Mouse (Mus musculus) midbrain, embryonic 12.5 days (tissue): ENCODE results near the gene Lrit3. TPM values are rescaled to one million over a fixed set of nuclear protein-coding genes. Genes with fewer than 3 reads are reported as not detected.
"Not testable (repeated sequence)": the region's sequence is repeated elsewhere in the genome, so short reads cannot be mapped to it uniquely, and the experiment has no call there.

Experiments used
- ATAC-seq: fragments of 200-750 bp; cut with Nextera tagmentation; 2 replicates; pipeline ENCODE4 v1.8.0; 2017; ENCODE audit warnings: low read depth, moderate TSS enrichment, moderate library complexity; ENCODE audit not compliant: low FRiP score
- H3K27ac ChIP-seq: fragments of 300-500 bp; sonication (generic); replicated peaks from 2 replicates; pipeline ENCODE4 v1.5.1; 2016; ENCODE audit warnings: mild to moderate bottlenecking
- H3K27me3 ChIP-seq: fragments of 300-500 bp; sonication (generic); 2 replicates; pipeline ENCODE4 v1.6.1; 2016; ENCODE audit warnings: mild to moderate bottlenecking
- H3K36me3 ChIP-seq: fragments of 300-500 bp; sonication (generic); 2 replicates; pipeline ENCODE4 v1.6.1; 2016
- H3K4me1 ChIP-seq: fragments of 300-500 bp; sonication (generic); 2 replicates; pipeline ENCODE4 v1.6.1; 2016
- H3K4me2 ChIP-seq: fragments of 300-500 bp; sonication (generic); replicated peaks from 2 replicates; pipeline ENCODE4 v1.6.1; 2016; ENCODE audit warnings: mild to moderate bottlenecking, moderate library complexity
- H3K4me3 ChIP-seq: fragments of 300-500 bp; sonication (generic); 2 replicates; pipeline ENCODE4 v1.5.1; 2016; ENCODE audit warnings: mild to moderate bottlenecking
- H3K9ac ChIP-seq: fragments of 300-500 bp; sonication (generic); replicated peaks from 2 replicates; pipeline ENCODE4 v1.6.1; 2016; ENCODE audit warnings: mild to moderate bottlenecking, moderate library complexity
- H3K9me3 ChIP-seq: fragments of 300-500 bp; sonication (generic); 2 replicates; pipeline ENCODE4 v1.6.1; 2016; ENCODE audit warnings: mild to moderate bottlenecking
- WGBS: fragments of 180-500 bp; shearing (Covaris S2); methylation state at CpG from one replicate; pipeline ENCODE4 v1.1.7; 2016; 5-methylcytosine and 5-hydroxymethylcytosine counted together
- polyA plus RNA-seq: library from polyadenylated mRNA; unstranded; fragments of >200 nt; fragmentation: Nextera tagmentation; extraction: Ambion mirVana; gene quantifications from 2 replicates; pipeline ENCODE4 v1.2.1, GENCODE M21; 2016

Gene Lrit3
- polyA plus RNA-seq, 1 experiment from 2014 or later, result not detected

DNA sequence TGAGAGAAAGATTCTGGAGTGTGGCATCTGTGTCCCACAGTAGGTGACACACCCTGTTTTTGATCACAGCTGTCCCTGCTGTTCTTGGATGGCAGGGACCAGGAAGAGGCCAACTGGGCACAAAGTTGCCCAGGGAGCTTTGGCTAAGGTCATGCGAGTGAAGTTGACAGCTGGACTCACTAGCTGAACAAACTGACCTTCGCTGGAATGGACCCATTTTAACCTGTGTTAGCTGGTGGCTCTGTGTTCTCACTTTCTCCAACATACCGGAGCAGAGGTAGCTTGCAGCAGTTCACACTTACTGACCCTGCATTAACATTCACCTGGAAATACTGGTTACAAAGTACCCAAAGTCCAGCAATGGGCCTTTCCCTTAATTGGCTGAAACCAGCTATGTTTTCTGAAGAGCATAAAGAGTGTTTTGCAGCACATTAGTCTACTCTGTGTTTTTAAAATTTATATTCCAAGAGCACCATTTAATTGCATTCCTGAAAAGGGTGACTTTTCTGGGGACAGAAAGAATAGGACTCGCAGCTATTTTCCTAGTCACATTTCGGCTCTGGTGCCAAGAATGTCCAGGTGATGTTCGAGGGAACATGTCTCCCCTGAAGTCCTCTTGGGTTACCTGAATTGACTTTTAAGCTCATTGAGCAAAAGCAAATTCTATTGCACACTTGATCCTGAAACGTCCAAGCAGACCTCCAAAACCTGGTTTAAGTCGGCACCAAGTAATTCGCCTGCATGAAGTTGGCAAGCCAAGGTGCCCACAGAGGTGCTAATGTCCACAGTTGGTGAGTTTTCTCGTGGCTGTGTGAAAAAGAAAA is 36.6 kb downstream of the Lrit3 start:
- H3K27me3 ChIP-seq, result no peaks in the 10 kb centered on the region
- H3K27ac ChIP-seq, result no peak overlapping the region
- peaks cover 2% of the 10 kb centered on the region; the same call in 1 of the 2 replicates for H3K9me3 ChIP-seq
- no peaks in the 10 kb centered on the region for H3K4me1 ChIP-seq
- 88% methylated on average over 10 of the region's 10 CpGs for WGBS
- no peak overlapping the region for H3K4me2 ChIP-seq
- H3K4me3 ChIP-seq, result no peak overlapping the region
- no peak overlapping the region for H3K9ac ChIP-seq
- no peak for ATAC-seq
- no peaks in the 10 kb centered on the region for H3K36me3 ChIP-seq

DNA sequence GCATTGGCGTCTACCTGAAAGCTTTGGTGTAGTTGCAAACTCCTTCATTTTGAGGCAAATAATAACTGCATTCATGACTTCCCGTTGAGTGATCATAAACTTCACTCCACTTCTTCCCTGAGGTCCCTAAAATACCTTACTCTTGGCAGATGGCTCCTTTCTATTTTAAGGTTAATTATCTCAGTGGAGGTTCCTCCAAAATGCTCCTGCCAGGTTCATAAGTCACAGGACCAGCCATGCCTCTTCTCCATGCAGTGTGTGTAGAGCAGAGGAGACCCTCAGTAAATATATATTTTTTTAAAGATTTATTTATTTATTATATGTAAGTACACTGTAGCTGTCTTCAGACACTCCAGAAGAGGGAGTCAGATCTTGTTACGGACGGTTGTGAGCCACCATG is 37.7 kb downstream of the Lrit3 start:
- ATAC-seq, result no peak
- H3K9ac ChIP-seq, result no peak overlapping the region

DNA sequence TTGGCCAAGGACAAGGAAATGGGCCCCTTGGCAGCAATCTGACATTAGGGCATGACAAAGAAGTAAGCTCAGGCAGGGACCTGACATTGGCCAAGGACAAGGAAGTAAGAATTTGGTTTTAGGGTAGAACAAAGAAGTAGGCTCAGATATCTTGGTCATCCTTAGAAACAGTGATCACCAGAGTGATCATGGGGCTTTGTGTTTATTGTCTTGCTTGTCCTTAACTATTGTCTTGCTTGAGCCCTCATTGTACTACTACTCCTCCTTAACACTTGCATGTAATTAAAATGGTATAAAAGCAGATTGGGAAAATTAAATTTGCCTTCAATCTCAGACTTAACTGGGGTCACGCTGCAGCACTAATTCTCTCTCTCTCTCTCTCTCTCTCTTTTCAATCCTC is 46.2 kb downstream of the Lrit3 start:
- H3K27me3 ChIP-seq, result peaks cover 18% of the 10 kb centered on the region
- not testable (repeated sequence) for ATAC-seq, H3K9ac ChIP-seq, H3K4me3 ChIP-seq, H3K27ac ChIP-seq, H3K4me2 ChIP-seq, H3K36me3 ChIP-seq, H3K9me3 ChIP-seq
- WGBS, result 80% methylated on average over 1 of the region's 1 CpGs
- H3K4me1 ChIP-seq, result peaks cover 16% of the 10 kb centered on the region

More for the DNA sequence above, 37.7 kb downstream of the Lrit3 start:
- no peak overlapping the region for H3K4me2 ChIP-seq
- H3K4me1 ChIP-seq, result no peaks in the 10 kb centered on the region
- no peaks in the 10 kb centered on the region for H3K36me3 ChIP-seq
- no peaks in the 10 kb centered on the region for H3K27me3 ChIP-seq
- H3K27ac ChIP-seq, result no peak overlapping the region
- H3K4me3 ChIP-seq, result no peak overlapping the region
- 85% methylated on average over 4 of the region's 4 CpGs for WGBS
- H3K9me3 ChIP-seq, result peaks cover 2% of the 10 kb centered on the region; the same call in 1 of the 2 replicates

DNA sequence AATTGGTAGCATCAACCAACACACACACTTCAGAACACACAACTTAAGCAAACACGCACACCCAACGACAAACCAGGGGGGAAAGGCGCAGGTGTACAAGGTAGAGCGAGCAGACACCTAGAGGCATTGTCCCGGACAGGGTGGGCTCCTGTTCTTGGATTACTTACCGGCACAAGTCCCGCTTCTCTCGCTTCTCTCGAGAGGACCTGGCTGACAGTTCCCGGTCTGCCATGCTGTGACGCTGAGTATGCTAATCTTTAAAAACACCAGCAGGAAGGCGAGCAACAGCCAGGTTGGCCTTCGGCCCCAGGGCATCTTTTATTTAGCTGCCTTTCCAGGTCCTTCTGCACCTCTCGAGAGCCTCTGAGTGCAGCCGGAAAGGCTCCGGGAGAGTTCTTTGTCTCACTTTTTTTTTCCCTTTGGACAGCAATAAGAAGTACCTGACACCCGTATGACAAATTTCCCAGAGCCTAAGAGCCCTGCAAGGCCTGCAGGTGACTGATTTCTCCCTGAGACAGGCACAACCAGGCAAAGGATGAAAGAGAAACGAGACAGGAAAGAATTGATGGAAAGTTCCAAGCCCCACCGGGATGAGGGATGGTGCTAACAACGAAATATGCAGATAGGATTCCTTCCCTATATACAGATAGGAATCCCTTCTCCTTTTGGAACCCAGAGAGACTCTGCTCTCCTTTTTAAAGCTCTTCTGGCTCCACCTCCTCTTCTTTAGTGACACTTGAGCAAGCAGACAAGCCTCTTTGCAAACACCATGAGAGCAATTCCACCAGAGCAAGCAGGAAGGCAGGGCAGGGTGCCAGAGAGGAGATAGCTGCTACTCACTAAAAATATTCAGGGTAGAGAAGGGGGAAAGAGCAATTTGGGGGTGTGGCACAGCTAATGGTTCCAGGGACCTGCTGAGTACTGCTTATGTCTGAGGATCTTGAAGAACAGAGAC is 48.9 kb downstream of the Lrit3 start, which contains the start of gene Egf:
TSS of gene Egf (minus strand) at position 667 of the 955 bp plus-strand sequence.
- Histone ChIP-seq H3K4me2 (peak within 1 kb of the TSS; percentile 54), H3K27ac (no peak within 1 kb of the TSS), H3K9me3 (no peaks in the 10 kb centered on the region), H3K4me3 (peak within 1 kb of the TSS; percentile 23), H3K27me3 (peaks cover 20% of the 10 kb centered on the region), H3K4me1 (peaks cover 16% of the 10 kb centered on the region), H3K9ac (no peak within 1 kb of the TSS), H3K36me3 (no peaks in the 10 kb centered on the region)
- 11% methylated on average over 20 of the region's 20 CpGs for WGBS
- ATAC-seq, result no peak

DNA sequence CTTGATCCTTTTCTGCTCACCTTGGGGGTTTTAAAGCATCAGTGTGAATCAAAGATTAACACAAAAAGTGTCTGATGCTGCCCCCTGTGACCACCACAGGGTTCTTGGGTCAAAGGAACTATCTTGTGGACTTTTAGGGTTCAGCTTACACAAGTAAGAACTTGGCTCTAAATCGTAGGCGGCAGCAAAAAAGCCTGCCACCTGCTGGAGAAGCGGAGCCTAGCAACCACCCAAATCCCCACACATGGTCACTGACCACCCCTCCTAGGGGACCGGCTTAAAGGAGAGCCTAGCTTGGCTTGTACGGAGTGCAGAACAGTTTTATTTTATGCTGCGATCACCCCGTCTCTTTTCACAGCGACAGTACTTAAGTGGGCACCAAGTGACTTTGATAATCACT is 59.0 kb downstream of the Lrit3 start:
- H3K4me3 ChIP-seq, result no peak overlapping the region
- no peaks in the 10 kb centered on the region for H3K36me3 ChIP-seq
- ATAC-seq, result no peak
- 50% methylated on average over 8 of the region's 8 CpGs for WGBS
- H3K9me3 ChIP-seq, result no peaks in the 10 kb centered on the region
- no peak overlapping the region for H3K9ac ChIP-seq
- H3K27me3 ChIP-seq, result no peaks in the 10 kb centered on the region
- H3K4me1 ChIP-seq, result no peaks in the 10 kb centered on the region
- no peak overlapping the region for H3K27ac ChIP-seq
- H3K4me2 ChIP-seq, result no peak overlapping the region

DNA sequence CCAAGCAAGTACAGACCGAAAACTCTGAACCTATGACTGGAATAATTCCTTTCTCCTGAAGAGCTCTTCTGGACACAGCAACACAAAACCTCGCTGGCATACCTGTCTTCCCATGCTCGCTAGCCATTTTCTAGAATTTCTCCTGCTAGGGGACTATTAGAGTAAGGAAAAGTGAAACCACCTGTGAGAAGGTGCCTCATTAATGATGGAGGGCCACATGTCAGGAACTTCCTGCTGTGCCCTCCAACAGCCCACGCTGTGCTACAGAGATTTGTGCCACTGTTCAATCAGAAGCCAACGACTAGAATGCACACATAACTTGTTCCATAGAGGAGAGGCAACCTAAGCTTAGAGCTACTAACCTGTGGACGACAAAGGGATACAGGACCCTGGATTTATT is 61.0 kb downstream of the Lrit3 start:
- Histone ChIP-seq H3K9ac (no peak overlapping the region), H3K4me1 (no peaks in the 10 kb centered on the region), H3K4me2 (no peak overlapping the region), H3K4me3 (no peak overlapping the region), H3K9me3 (no peaks in the 10 kb centered on the region), H3K36me3 (no peaks in the 10 kb centered on the region), H3K27me3 (no peaks in the 10 kb centered on the region), H3K27ac (no peak overlapping the region)
- no peak for ATAC-seq
- WGBS, result 85% methylated on average over 6 of the region's 6 CpGs

DNA sequence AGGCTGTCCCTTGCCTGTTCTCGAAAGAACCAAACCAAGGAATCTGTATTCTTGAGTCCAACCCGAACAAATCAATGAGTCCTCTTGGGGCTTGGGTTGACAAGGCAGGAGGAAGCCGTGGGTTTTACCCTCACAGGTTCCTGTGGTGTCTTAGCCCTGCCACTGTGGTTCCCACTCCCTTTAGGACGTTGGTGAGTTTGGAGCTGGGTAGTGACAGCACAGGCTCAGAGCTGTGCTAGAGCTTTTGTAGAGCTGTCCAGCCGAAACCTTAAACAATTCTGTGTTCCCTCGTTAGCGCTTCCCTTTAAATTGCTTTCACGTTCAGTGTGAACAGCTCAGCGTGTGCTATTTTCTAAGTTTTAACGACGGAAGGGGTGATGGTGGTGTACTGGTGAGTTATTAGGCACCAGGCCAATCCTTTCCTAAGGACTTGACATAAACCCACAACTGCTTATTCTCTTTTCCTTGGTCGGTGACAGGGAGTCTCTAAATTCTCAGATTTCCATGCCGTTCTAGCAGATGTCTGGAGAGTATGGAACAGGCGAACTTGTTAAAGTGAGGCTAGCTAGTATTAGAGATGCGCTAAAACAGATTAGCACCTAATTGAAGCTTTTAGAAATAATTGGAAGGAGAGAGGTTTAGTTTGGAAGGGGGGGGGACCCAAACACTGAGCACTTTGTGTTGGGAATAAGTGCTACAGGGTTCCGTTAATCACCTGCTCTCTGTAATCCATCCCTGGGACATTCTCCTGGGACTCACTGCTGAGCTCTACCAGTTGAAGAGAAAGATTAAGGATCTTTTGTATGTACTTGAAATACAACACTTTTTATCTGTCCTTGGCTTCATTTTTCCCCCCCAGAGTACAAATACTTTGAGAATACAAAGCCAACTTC is 65.3 kb downstream of the Lrit3 start:
- H3K36me3 ChIP-seq, result no peaks in the 10 kb centered on the region
- no peak for ATAC-seq
- H3K27ac ChIP-seq, result no peak overlapping the region
- no peaks in the 10 kb centered on the region for H3K4me1 ChIP-seq
- WGBS, result 78% methylated on average over 16 of the region's 16 CpGs
- no peaks in the 10 kb centered on the region for H3K27me3 ChIP-seq
- H3K9ac ChIP-seq, result no peak overlapping the region
- H3K4me3 ChIP-seq, result no peak overlapping the region
- H3K4me2 ChIP-seq, result no peak overlapping the region
- H3K9me3 ChIP-seq, result no peaks in the 10 kb centered on the region

Other genes starting within 250 kb of the Lrit3 start
- 1.9 and 2.1 TPM in 2 replicates for gene Egf, start 48.7 kb downstream of the Lrit3 start, polyA plus RNA-seq
- not detected in 2 replicates for gene Rrh, start 18.6 kb upstream of the Lrit3 start, polyA plus RNA-seq
- gene Gar1, start 27.4 kb upstream of the Lrit3 start, polyA plus RNA-seq, result 86.2 and 89.3 TPM in 2 replicates
- gene Cfi, start 31.9 kb upstream of the Lrit3 start, polyA plus RNA-seq, result 0.14 and 0.35 TPM in 2 replicates
- 22.6 and 23.0 TPM in 2 replicates for gene Pla2g12a, start 74.6 kb upstream of the Lrit3 start, polyA plus RNA-seq
- gene Casp6, start 97.4 kb upstream of the Lrit3 start, polyA plus RNA-seq, result 56.3 and 57.7 TPM in 2 replicates
- 3.6 and 4.2 TPM in 2 replicates for gene Mcub, start 166.2 kb upstream of the Lrit3 start, polyA plus RNA-seq